Mouse (Mus musculus) intestine, embryonic 14.5 days (tissue): ENCODE results near the gene Zfp280b. TPM values are rescaled to one million over a fixed set of nuclear protein-coding genes. Genes with fewer than 3 reads are reported as not detected.

ENCODE experiments used
- ATAC-seq: fragments of 200-750 bp; cut with Nextera tagmentation; replicated peaks from 2 replicates; pipeline ENCODE4 v1.8.0; 2017; ENCODE audit warnings: low read depth, moderate number of reproducible peaks, moderate TSS enrichment, moderate library complexity; ENCODE audit not compliant: low FRiP score, low TSS enrichment
- DNase-seq: peaks from one replicate; pipeline ENCODE4 v3.0.0-alpha.2; 2018; ENCODE audit warnings: low spot score
- H3K27ac ChIP-seq: fragments of 300-500 bp; sonication (generic); 2 replicates; pipeline ENCODE4 v1.5.1; 2014; ENCODE audit warnings: low read depth, mild to moderate bottlenecking, control low read depth
- H3K27me3 ChIP-seq: fragments of 300-500 bp; sonication (generic); replicated peaks from 2 replicates; pipeline ENCODE4 v1.6.1; 2014; ENCODE audit warnings: low read length, control low read depth; ENCODE audit not compliant: control insufficient read depth, insufficient read depth
- H3K36me3 ChIP-seq: fragments of 300-500 bp; sonication (generic); 2 replicates; pipeline ENCODE4 v1.6.1; 2014; ENCODE audit warnings: low read length, control low read depth; ENCODE audit not compliant: control insufficient read depth, insufficient read depth
- H3K4me1 ChIP-seq: fragments of 300-500 bp; sonication (generic); replicated peaks from 2 replicates; pipeline ENCODE4 v1.6.1; 2014; ENCODE audit warnings: low read length, control low read depth, mixed read lengths; ENCODE audit not compliant: control insufficient read depth, insufficient read depth
- H3K4me2 ChIP-seq: fragments of 300-500 bp; sonication (generic); 2 replicates; pipeline ENCODE4 v1.6.1; 2014; ENCODE audit warnings: low read length
- H3K4me3 ChIP-seq: fragments of 300-500 bp; sonication (generic); 2 replicates; pipeline ENCODE4 v1.5.1; 2014; ENCODE audit warnings: low read depth, low read length, control low read depth, mixed read lengths
- H3K9ac ChIP-seq: fragments of 300-500 bp; sonication (generic); 2 replicates; pipeline ENCODE4 v1.6.1; 2014; ENCODE audit warnings: mild to moderate bottlenecking, low read length
- H3K9me3 ChIP-seq: fragments of 300-500 bp; sonication (generic); 2 replicates; pipeline ENCODE4 v1.6.1; 2016; ENCODE audit warnings: low read length, control low read depth; ENCODE audit not compliant: control insufficient read depth
- WGBS: fragments of 180-500 bp; shearing (Covaris S2); extraction: QIAGEN DNeasy Blood & Tissue Kit; methylation state at CpG from one replicate; pipeline ENCODE4 v1.1.7; 2014; 5-methylcytosine and 5-hydroxymethylcytosine counted together
- polyA plus RNA-seq: library from polyadenylated mRNA; unstranded; fragments of >200 nt; fragmentation: Nextera tagmentation; extraction: Ambion mirVana; gene quantifications from 2 replicates; pipeline ENCODE4 v1.2.1, GENCODE M21; 2014

Zfp280b gene
- polyA plus RNA-seq, 1 experiment from 2014 or later = 25.2 TPM

DNA sequence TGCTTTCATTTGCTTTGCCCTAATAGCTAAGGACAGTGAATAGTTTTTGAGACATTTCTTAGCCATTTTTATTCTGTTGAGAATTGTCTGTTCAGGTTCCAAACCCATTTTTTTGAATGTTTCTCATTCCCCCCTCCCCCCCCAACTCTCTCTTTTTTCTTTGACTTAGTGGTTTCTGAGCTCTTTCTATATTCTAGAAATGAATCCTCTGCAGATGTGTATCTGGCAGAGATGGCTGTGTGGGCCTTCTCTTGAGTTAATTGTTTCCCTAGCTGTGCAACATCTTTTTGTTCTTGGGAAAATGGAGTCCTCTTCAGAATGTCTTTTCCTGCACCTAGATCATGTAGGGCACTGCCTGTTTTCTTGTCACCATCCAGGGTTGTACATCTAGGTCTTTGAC is 2.8 kb downstream of the Zfp280b start:
- no peak overlapping the region for H3K9ac ChIP-seq
- 0 out of 2 replicates have a peak, but pooled peaks cover 2% of the 10 kb centered on the region for H3K4me1 ChIP-seq
- no peak overlapping the region for H3K4me2 ChIP-seq
- no peaks in the 10 kb centered on the region for H3K9me3 ChIP-seq
- H3K4me3 ChIP-seq = no peak overlapping the region
- peaks cover 33% of the 10 kb centered on the region for H3K36me3 ChIP-seq
- ATAC-seq (no peak), DNase-seq (peak; percentile 16)
- no peak overlapping the region for H3K27ac ChIP-seq
- H3K27me3 ChIP-seq = no peaks in the 10 kb centered on the region

DNA sequence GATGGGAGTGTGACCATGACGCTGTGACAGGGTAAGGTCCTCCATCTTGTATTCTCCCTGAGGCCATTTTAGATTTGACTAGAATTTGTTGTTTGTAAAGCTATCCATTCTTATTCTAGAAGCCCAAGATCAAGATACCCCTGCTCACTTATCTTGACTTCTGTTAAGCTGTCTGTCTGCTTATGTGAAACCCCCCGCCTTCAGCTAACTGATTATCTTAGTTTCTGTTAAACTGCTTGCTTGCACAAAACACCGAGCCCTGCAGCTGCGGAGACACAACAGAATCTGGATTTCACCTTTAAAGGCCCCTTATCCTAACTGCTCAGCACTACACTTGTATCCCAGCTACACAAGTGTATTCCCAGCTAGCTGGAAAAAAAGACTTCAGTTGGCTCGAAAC is 4.5 kb downstream of the Zfp280b start:
- no peaks in the 10 kb centered on the region for H3K9me3 ChIP-seq
- no peak overlapping the region for H3K4me3 ChIP-seq
- 96% methylated on average over 5 of the region's 5 CpGs for WGBS
- H3K27me3 ChIP-seq = no peaks in the 10 kb centered on the region
- H3K4me1 ChIP-seq = 0 out of 2 replicates have a peak, but pooled peaks cover under 1% of the 10 kb centered on the region
- ATAC-seq = no peak
- no peak overlapping the region for H3K4me2 ChIP-seq
- H3K9ac ChIP-seq = no peak overlapping the region
- H3K36me3 ChIP-seq = peaks cover 45% of the 10 kb centered on the region
- H3K27ac ChIP-seq = no peak overlapping the region
- DNase-seq = no peak

DNA sequence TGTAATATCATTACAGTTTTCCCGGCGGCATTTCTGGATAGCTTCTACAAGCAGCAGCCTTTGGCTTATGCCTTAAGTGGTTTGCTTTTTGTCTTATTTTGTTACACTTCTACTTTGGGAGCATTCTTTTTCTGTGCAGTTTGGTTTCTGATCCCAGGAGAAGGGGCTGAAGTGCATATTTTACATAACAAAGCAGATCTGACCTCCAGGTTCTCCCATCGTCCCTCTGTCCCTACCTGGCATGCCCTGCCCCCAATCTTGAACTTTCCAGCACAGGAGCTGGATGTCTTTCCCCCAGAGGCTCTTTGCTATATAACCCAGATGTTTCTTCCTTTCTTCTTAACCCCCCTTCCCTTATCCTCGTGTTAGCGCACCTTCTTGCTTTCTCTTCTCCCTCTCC is 12.9 kb downstream of the Zfp280b start:
- Histone ChIP-seq H3K4me2 (no peak overlapping the region), H3K36me3 (peaks cover 23% of the 10 kb centered on the region), H3K27me3 (no peaks in the 10 kb centered on the region), H3K4me1 (no peaks in the 10 kb centered on the region; the same call in 1 of the 2 replicates), H3K9me3 (no peaks in the 10 kb centered on the region), H3K27ac (no peak overlapping the region), H3K9ac (no peak overlapping the region), H3K4me3 (no peak overlapping the region)
- ATAC-seq (no peak), DNase-seq (no peak)
- WGBS = 48% methylated on average over 5 of the region's 5 CpGs

DNA sequence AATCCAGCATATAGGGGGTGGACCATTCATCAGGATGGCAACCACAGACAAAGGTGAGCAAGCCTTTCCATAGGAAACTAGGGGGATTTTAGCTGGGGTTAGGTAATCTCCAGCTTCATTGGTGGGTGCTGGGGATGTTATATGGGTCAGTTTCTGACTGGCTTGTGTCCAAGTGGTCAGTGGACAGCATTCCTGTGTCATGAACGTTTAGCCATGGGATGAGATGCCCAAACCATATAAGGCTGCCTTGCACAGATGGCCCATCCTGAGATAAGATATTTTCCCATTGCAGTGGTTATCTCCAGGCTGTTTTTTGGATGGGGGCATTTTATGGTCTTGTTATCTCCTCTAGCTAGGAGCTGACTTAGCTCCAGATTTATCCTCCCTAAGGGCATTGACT is 14.3 kb downstream of the Zfp280b start:
- no peaks in the 10 kb centered on the region for H3K27me3 ChIP-seq
- H3K4me2 ChIP-seq = no peak overlapping the region
- H3K4me1 ChIP-seq = no peaks in the 10 kb centered on the region; the same call in 1 of the 2 replicates
- no peak overlapping the region for H3K4me3 ChIP-seq
- WGBS = 13% methylated on average over 1 of the region's 1 CpGs
- no peaks in the 10 kb centered on the region for H3K9me3 ChIP-seq
- no peak overlapping the region for H3K27ac ChIP-seq
- H3K36me3 ChIP-seq = peaks cover 11% of the 10 kb centered on the region
- ATAC-seq = no peak
- no peak overlapping the region for H3K9ac ChIP-seq
- DNase-seq = peak; percentile 43

GRCm38 (mm10) chr10:76047182-76047869 is 14.9 kb downstream of the Zfp280b start:
- H3K4me3 ChIP-seq = no peak overlapping the region
- no peaks in the 10 kb centered on the region; the same call in 1 of the 2 replicates for H3K4me1 ChIP-seq
- H3K9me3 ChIP-seq = no peaks in the 10 kb centered on the region
- no peak overlapping the region for H3K9ac ChIP-seq
- H3K27me3 ChIP-seq = no peaks in the 10 kb centered on the region
- peaks cover 11% of the 10 kb centered on the region for H3K36me3 ChIP-seq
- no peak overlapping the region for H3K4me2 ChIP-seq
- DNase-seq (peak; percentile 50), ATAC-seq (peak; percentile 51; the same call in 1 of the 2 replicates)
- 27% methylated on average over 5 of the region's 5 CpGs for WGBS
- no peak overlapping the region for H3K27ac ChIP-seq

GRCm38 (mm10) chr10:76048967-76049366 is 16.5 kb downstream of the Zfp280b start:
- Histone ChIP-seq H3K36me3 (peaks cover under 1% of the 10 kb centered on the region; the same call in 1 of the 2 replicates), H3K4me3 (no peak overlapping the region), H3K9ac (no peak overlapping the region), H3K4me2 (no peak overlapping the region), H3K4me1 (no peaks in the 10 kb centered on the region; the same call in 1 of the 2 replicates), H3K27me3 (no peaks in the 10 kb centered on the region), H3K27ac (no peak overlapping the region), H3K9me3 (no peaks in the 10 kb centered on the region)
- DNase-seq (peak; percentile 51), ATAC-seq (no peak)
- WGBS = 12% methylated on average over 6 of the region's 6 CpGs

- no peaks in the 10 kb centered on the region for H3K9me3 ChIP-seq
- DNase-seq = peak; percentile 10
- WGBS = 82% methylated on average over 11 of the region's 11 CpGs
- no peaks in the 10 kb centered on the region; the same call in 1 of the 2 replicates for H3K4me1 ChIP-seq
- no peaks in the 10 kb centered on the region for H3K27me3 ChIP-seq
- no peak overlapping the region for H3K4me2 ChIP-seq
- ATAC-seq = no peak
- H3K4me3 ChIP-seq = no peak overlapping the region
- no peak overlapping the region for H3K27ac ChIP-seq
- H3K9ac ChIP-seq = no peak overlapping the region
- no peaks in the 10 kb centered on the region for H3K36me3 ChIP-seq
These were observed 19.4 kb downstream of the Zfp280b start for GRCm38 (mm10) chr10:76051860-76052259.

DNA sequence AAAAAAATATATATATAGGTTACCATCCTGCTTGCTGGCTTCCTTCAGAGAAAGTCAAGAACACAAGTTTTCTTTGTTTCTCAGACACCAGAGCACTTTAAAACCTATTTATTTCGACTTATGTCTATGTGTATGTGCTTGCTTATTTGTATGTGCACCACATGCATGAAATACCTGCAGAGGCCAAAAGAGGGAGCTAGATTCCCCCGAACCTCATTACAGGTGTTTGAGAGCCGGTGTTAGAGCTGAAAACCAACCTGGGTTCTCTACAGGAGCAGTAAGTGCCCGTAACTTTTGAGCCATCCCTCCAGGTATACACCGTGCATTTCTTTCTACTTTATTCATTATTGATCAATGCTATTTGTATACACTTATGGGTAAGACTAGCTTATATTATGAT is 30.0 kb downstream of the Zfp280b start:
- no peaks in the 10 kb centered on the region for H3K4me1 ChIP-seq
- no peak overlapping the region for H3K4me2 ChIP-seq
- ATAC-seq (no peak), DNase-seq (peak; percentile 7)
- H3K9ac ChIP-seq = no peak overlapping the region
- no peak overlapping the region for H3K4me3 ChIP-seq
- no peaks in the 10 kb centered on the region for H3K9me3 ChIP-seq
- no peaks in the 10 kb centered on the region for H3K27me3 ChIP-seq
- H3K36me3 ChIP-seq = no peaks in the 10 kb centered on the region
- no peak overlapping the region for H3K27ac ChIP-seq
- WGBS = 93% methylated on average over 5 of the region's 5 CpGs
